Mouse (Mus musculus) adrenal gland (tissue): Measurements from ENCODE around the gene Rhox11.
"Not testable (repeated sequence)": the region's sequence is repeated elsewhere in the genome, so short reads cannot be mapped to it uniquely, and the experiment has no call there.

Experiments
- intact Hi-C: fragments of 180-260 bp; cut with DNase I; formaldehyde crosslinking; loops from one replicate; pipeline ENCODE4 v1.15.1; 2025
- long read RNA-seq, 2 experiments: library from polyadenylated mRNA; unstranded; transcript quantifications; one replicate each; pipeline ENCODE4 v2.0.0; 2020; ENCODE audit warnings: borderline replicate concordance in 1 of 2; ENCODE audit not compliant: insufficient replicate concordance in 1 of 2

The Rhox11 gene
- long read RNA-seq, experiment 1, result 0 reads
- long read RNA-seq, experiment 2, result 0 reads

DNA sequence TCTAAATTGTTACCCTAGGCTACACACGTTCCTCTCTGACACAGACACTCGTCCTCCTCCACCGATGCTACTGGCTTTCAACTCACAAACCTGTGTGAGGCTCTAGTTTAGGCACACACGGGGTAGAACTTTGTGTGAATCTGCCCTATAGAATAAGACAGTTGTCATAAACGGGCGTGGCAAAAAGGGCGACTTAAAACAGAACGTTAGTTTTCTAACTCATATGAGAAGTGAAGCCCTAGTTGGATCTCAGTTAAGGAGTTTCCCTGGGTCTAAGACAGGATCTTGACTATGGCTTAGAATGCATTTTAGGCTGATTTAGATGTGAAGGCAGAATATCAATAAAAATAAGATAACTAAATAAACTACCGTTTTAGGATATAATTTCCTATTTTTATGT, at the start of gene Rhox11:
Gene Rhox11 (minus strand): TSS at position 101 of the 400 bp plus-strand sequence.
- intact Hi-C loops, result loop anchor here (10.0 kb wide), 1 partner anchor 90 kb away; no protein-coding TSS in a partner anchor

DNA sequence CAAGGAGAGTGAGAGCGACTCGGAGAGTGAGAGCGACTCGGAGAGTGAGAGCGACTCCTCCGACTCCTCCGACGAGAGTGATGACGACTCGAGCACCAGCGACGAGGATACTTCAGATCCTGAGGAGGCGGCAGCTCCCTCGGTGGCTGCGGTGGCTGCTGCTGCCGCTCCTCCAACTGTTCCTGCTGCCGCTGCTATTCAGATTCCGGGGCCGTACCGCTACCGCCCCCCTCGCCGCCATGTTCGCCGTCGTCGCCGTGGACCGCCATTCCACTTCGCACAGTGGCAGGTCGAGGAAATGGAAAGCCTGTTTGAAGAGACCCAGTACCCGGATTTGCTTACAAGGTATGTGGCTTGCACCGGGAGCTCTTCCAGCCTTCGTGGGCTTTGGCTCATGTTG, 36.5 kb upstream of the Rhox11 start:
- intact Hi-C loops, result no loop called here

DNA sequence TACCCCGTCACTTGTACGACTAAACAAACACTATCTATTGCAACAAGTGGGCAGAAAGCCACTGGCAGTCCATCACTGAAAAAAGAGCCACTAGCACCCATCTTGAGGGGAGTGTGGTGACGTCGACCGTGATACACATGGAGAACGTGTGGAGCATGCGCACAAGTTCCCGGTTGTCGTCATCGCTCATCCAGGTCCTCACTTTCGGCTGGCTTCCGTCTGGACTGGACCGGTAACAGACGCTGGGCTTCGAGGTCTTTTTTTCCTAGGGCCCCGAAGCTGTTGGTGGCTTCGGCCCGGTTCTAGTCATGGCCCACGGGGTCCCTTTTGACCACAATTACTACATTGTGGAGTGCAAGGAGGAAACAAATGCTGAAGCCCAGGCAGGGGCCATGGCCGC, 36.0 kb upstream of the Rhox11 start, which contains the start of gene Rhox13:
Gene Rhox13 (plus strand): TSS at position 238 of the 400 bp plus-strand sequence.
- intact Hi-C loops, result no loop called here

DNA sequence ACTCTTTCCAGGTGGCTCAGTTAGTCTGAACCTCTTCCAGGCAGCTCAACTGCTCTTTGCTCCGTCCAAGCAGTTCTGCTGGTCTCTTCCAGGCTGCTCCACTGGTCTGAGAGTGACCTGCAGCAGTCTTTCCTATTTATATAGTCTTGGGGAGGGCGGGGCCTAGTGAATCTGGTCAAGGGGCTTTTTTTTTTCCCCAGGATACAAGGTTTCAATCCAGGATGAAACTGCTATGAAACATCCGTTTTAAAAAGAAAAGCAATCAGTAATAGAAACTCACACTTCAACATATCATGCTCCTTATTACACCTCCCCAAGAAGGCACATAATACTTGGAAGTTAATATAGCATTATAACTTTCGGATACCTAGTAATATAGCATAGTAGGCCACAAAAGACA, 25.9 kb upstream of the Rhox11 start, which contains the start of gene Rhox12:
Gene Rhox12 (minus strand): TSS at position 101 of the 400 bp plus-strand sequence.
- intact Hi-C loops, result no loop called here

DNA sequence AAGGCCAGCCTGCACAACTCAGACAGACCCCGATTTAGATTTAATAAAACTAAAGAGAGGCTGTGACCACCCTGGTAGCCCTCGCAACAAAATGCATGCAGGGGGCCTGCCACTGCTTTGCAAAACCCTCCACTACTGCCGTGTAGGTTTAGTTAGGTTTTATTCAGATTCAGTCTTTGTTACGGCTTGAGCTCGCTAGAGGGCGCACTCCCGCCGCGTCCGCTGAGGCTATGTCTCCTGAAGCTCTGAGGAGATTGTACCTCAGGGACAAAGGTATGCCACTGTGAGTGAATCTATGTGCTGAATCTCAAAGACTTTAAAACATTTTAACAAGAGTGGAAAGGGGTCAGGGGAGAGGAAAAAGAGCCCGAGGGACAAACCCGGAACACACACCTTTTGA, 715 bp downstream of the Rhox11 start:
- intact Hi-C loops, result loop anchor here (10.0 kb wide), 1 partner anchor 91 kb away; no protein-coding TSS in a partner anchor

DNA sequence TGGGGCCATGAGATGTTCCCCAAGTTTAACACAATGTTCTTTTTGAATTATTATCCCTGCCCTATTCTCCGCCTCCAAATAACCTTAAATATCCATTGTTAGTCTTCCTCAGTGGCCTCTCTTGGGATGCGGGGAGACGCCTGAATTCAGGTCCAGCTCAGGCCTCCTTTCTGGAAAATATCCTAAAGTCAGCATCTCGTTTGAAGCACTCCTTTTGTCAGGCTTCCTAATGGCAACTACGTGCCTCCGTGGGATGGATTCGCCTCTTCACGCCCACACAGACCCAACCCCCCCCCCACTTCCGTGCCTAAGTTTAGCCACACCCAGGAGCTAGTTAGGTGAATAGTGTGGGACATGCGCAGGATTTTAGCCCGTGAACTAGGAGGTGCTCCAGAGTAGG, 18.8 kb downstream of the Rhox11 start, which contains the start of gene Rhox10:
Gene Rhox10 (plus strand): TSS at position 301 of the 400 bp plus-strand sequence.
- intact Hi-C loops, result no loop called here

DNA sequence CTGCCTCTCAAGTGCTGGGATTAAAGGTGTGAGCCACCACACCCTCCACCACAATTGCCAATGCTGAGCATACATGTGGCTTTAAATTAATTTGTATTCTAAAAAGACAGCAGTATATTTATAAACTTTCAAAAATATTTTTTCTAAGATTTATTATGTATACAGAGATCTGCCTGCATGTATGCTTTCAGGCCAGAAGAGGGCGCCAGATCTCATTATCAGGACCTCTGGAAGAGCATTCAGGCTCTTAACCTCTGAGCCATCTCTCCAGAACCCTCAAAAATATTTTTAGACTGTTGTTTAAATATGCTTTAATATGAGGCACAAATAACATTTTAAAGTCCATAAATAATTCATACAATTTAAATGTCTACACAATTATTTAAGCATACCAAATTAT, 23.4 kb downstream of the Rhox11 start:
- intact Hi-C loops, result loop anchor here (5.0 kb wide), 1 partner anchor 116 kb away; no protein-coding TSS in a partner anchor

DNA sequence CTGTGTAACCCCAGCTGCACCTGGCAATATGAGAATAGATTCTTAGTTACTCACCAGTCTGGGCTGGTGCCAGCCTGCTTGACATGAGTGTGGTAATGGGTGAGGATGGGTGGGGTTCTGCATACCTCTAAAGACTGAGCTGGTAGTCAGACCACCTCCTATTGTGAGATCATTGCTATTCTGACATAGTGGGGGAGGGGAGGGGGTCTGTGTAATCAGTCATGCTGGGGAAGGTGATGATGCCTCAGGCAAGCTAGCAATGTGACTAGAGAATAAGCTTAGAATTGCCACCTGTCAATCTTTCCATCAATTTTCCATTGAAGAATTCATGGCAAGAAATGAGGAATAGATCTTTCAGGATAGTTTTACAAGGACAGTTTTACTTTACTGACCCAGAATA, 41.9 kb downstream of the Rhox11 start, which contains the start of gene Btg1-ps2:
Gene Btg1-ps2 (minus strand): TSS at position 101 of the 400 bp plus-strand sequence.
- intact Hi-C loops, result not testable (repeated sequence)

DNA sequence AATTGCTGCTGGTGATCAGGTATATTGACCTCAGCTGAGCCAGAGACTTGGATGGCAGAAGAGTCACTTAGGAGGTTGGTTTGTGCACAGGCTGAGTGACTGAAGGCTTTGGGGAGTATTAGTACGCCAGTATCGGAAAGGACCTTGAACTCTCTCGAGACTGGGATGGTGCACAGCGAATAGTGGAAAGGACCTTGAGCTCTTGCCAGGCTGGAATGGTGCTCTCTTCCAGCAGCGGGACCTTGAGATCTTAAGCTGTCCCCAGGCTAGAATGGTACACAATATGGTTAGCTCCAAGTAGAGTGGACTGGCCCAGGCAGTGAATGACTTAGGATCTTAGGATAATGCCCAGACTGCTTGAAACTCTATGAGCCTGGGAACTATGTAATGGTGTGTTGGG, 45.3 kb downstream of the Rhox11 start:
- intact Hi-C loops, result no loop called here

DNA sequence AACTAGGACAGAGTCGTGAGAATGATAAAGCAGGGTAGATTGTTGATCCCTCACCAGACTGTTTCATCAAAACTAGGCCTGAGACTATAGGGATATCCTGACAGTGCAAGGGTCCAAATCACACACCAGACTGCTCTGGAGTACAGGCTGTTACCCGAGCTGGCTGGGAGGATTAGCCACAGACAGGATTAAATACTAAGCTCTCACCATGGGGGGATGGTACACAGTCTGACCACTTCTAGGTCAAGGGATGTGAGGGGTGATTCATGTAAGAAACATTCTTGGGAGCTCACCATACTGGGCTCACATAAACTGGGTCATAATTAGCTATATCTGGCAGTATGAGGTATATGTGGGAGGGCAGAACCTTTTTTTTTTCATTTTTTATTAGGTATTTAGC, 51.1 kb downstream of the Rhox11 start:
- intact Hi-C loops, result no loop called here
